Mouse (Mus musculus): ENCODE results near the gene Rgs6.

Rgs6 gene

GRCm38 (mm10) chr12:82649991-82650390 lies 61.9 kb downstream of the Rgs6 start:
- no peak for DNase-seq

GRCm38 (mm10) chr12:82664598-82664997 lies 76.5 kb downstream of the Rgs6 start:
- no peak for DNase-seq

- no peak for DNase-seq
These were observed 79.3 kb downstream of the Rgs6 start for GRCm38 (mm10) chr12:82667441-82667840.

GRCm38 (mm10) chr12:82670201-82670737 lies 82.2 kb downstream of the Rgs6 start:
- no peak for DNase-seq

- no peak for DNase-seq
These were observed 83.5 kb downstream of the Rgs6 start for GRCm38 (mm10) chr12:82671591-82671990.

GRCm38 (mm10) chr12:82675137-82675536 lies 87.0 kb downstream of the Rgs6 start:
- no peak for DNase-seq

- no peak for DNase-seq
These were observed 98.9 kb downstream of the Rgs6 start for GRCm38 (mm10) chr12:82687015-82687414.

GRCm38 (mm10) chr12:82698886-82699527 lies 110.9 kb downstream of the Rgs6 start:
- DNase-seq, result no peak

GRCm38 (mm10) chr12:82699528-82699905 lies 111.4 kb downstream of the Rgs6 start:
- no peak for DNase-seq

GRCm38 (mm10) chr12:82700241-82700640 lies 112.1 kb downstream of the Rgs6 start:
- no peak for DNase-seq

GRCm38 (mm10) chr12:82700840-82701239 lies 112.7 kb downstream of the Rgs6 start:
- peak; percentile 44 for DNase-seq

GRCm38 (mm10) chr12:82701359-82701758 lies 113.3 kb downstream of the Rgs6 start:
- no peak for DNase-seq

- DNase-seq, result no peak
These were observed 122.3 kb downstream of the Rgs6 start for GRCm38 (mm10) chr12:82710376-82710775.

GRCm38 (mm10) chr12:82714284-82714683 lies 126.2 kb downstream of the Rgs6 start:
- no peak for DNase-seq

- no peak for DNase-seq
These were observed 135.0 kb downstream of the Rgs6 start for GRCm38 (mm10) chr12:82723017-82723540.

GRCm38 (mm10) chr12:82726255-82726654 lies 138.2 kb downstream of the Rgs6 start:
- no peak for DNase-seq

- no peak for DNase-seq
These were observed 143.5 kb downstream of the Rgs6 start for GRCm38 (mm10) chr12:82731587-82731986.

- no peak for DNase-seq
These were observed 154.9 kb downstream of the Rgs6 start for GRCm38 (mm10) chr12:82742955-82743354.

GRCm38 (mm10) chr12:82744026-82744425 lies 155.9 kb downstream of the Rgs6 start:
- no peak for DNase-seq

GRCm38 (mm10) chr12:82744826-82745225 lies 156.7 kb downstream of the Rgs6 start:
- DNase-seq, result no peak

- DNase-seq, result no peak
These were observed 159.0 kb downstream of the Rgs6 start for GRCm38 (mm10) chr12:82747099-82747498.

- DNase-seq, result no peak
These were observed 163.8 kb downstream of the Rgs6 start for GRCm38 (mm10) chr12:82751846-82752245.

GRCm38 (mm10) chr12:82754501-82754900 lies 166.4 kb downstream of the Rgs6 start:
- no peak for DNase-seq

GRCm38 (mm10) chr12:82756756-82757155 lies 168.7 kb downstream of the Rgs6 start:
- no peak for DNase-seq

- DNase-seq, result no peak
These were observed 169.3 kb downstream of the Rgs6 start for GRCm38 (mm10) chr12:82757367-82757766.
